Mouse (Mus musculus) liver, embryonic 15.5 days (tissue): Measurements from ENCODE around the gene Sec22a. TPM values are rescaled to one million over a fixed set of nuclear protein-coding genes. Genes with fewer than 3 reads are reported as not detected.

Experiments
- ATAC-seq: fragments of 200-750 bp; cut with Nextera tagmentation; 2 replicates; pipeline ENCODE4 v1.8.0; 2017; ENCODE audit warnings: moderate number of reproducible peaks, mild to moderate bottlenecking, moderate library complexity; ENCODE audit not compliant: insufficient read depth
- H3K27ac ChIP-seq: fragments of 300-500 bp; sonication (generic); replicated peaks from 2 replicates; pipeline ENCODE4 v1.5.1; 2015; ENCODE audit warnings: mild to moderate bottlenecking, inconsistent platforms
- H3K27me3 ChIP-seq: fragments of 300-500 bp; sonication (generic); 2 replicates; pipeline ENCODE4 v1.6.1; 2015; ENCODE audit warnings: mild to moderate bottlenecking, inconsistent platforms
- H3K36me3 ChIP-seq: fragments of 300-500 bp; sonication (generic); replicated peaks from 2 replicates; pipeline ENCODE4 v1.6.1; 2015; ENCODE audit warnings: moderate library complexity, mild to moderate bottlenecking, inconsistent platforms
- H3K4me1 ChIP-seq: fragments of 300-500 bp; sonication (generic); replicated peaks from 2 replicates; pipeline ENCODE4 v1.6.1; 2015; ENCODE audit warnings: inconsistent platforms
- H3K4me2 ChIP-seq: fragments of 300-500 bp; sonication (generic); 2 replicates; pipeline ENCODE4 v1.6.1; 2015; ENCODE audit warnings: moderate library complexity, mild to moderate bottlenecking, inconsistent platforms
- H3K4me3 ChIP-seq: fragments of 300-500 bp; sonication (generic); replicated peaks from 2 replicates; pipeline ENCODE4 v1.5.1; 2015; ENCODE audit warnings: mild to moderate bottlenecking, inconsistent platforms
- H3K9ac ChIP-seq: fragments of 300-500 bp; sonication (generic); 2 replicates; pipeline ENCODE4 v1.6.1; 2015; ENCODE audit warnings: moderate library complexity, mild to moderate bottlenecking, inconsistent platforms
- H3K9me3 ChIP-seq: fragments of 300-500 bp; sonication (generic); replicated peaks from 2 replicates; pipeline ENCODE4 v1.6.1; 2016; ENCODE audit warnings: inconsistent platforms
- WGBS: fragments of 180-500 bp; shearing (Covaris S2); methylation state at CpG from one replicate; pipeline ENCODE4 v1.1.7; 2015; ENCODE audit warnings: mixed read lengths; ENCODE audit not compliant: insufficient replicate concordance; 5-methylcytosine and 5-hydroxymethylcytosine counted together
- polyA plus RNA-seq: library from polyadenylated mRNA; unstranded; fragments of >200 nt; fragmentation: Nextera tagmentation; extraction: Ambion mirVana; gene quantifications from 2 replicates; pipeline ENCODE4 v1.2.1, GENCODE M21; 2015

The Sec22a gene
- 9.5 and 10.7 TPM in 2 replicates for polyA plus RNA-seq

- WGBS: under 1% methylated on average over 67 of the region's 67 CpGs
- Histone ChIP-seq H3K4me3 (peak within 1 kb of the TSS; percentile 78), H3K4me2 (peak within 1 kb of the TSS; percentile 95), H3K9ac (peak within 1 kb of the TSS; percentile 77), H3K27me3 (peaks cover 11% of the 10 kb centered on the region; the same call in 1 of the 2 replicates), H3K4me1 (peaks cover 18% of the 10 kb centered on the region), H3K36me3 (no peaks in the 10 kb centered on the region), H3K27ac (peak within 1 kb of the TSS; percentile 45; the same call in 1 of the 2 replicates), H3K9me3 (no peaks in the 10 kb centered on the region)
- peak; percentile 97 for ATAC-seq
Measured at GRCm38 (mm10) chr16:35363150-35364062, at the start of gene Sec22a. Gene Sec22a, minus strand, starts transcription at chr16:35363918.

DNA sequence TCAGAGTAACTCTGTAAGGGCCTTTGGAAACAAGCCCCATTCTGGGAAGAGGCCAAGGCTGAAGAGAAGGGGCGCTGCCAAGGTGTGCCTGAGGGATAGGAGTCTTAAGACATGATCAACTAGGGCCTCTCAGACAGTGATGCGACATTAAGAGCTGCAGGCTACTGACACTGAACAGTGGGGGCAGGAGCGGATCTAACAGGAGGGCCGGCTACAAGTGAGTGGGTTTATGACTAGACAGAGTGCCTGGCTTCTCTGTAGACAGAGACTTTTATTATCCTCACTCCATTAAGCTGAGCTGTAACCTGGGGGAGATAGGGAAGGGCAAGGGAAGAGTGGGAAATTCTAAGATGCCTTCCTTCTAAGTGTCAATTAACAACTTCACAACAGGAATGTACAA is 43.0 kb upstream of the Sec22a start:
- no peaks in the 10 kb centered on the region for H3K27me3 ChIP-seq
- H3K9ac ChIP-seq: no peak overlapping the region
- H3K27ac ChIP-seq: no peak overlapping the region
- no peaks in the 10 kb centered on the region for H3K4me1 ChIP-seq
- H3K9me3 ChIP-seq: no peaks in the 10 kb centered on the region
- WGBS: 83% methylated on average over 4 of the region's 4 CpGs
- H3K4me3 ChIP-seq: no peak overlapping the region
- no peak for ATAC-seq
- peaks cover 15% of the 10 kb centered on the region; the same call in 1 of the 2 replicates for H3K36me3 ChIP-seq
- no peak overlapping the region for H3K4me2 ChIP-seq

GRCm38 (mm10) chr16:35406166-35406565 is 42.4 kb upstream of the Sec22a start:
- Histone ChIP-seq H3K4me1 (no peaks in the 10 kb centered on the region), H3K9me3 (no peaks in the 10 kb centered on the region), H3K27me3 (no peaks in the 10 kb centered on the region), H3K9ac (no peak overlapping the region), H3K36me3 (peaks cover 15% of the 10 kb centered on the region; the same call in 1 of the 2 replicates), H3K27ac (no peak overlapping the region), H3K4me2 (no peak overlapping the region), H3K4me3 (no peak overlapping the region)
- no peak for ATAC-seq
- WGBS: 58% methylated on average over 4 of the region's 4 CpGs

DNA sequence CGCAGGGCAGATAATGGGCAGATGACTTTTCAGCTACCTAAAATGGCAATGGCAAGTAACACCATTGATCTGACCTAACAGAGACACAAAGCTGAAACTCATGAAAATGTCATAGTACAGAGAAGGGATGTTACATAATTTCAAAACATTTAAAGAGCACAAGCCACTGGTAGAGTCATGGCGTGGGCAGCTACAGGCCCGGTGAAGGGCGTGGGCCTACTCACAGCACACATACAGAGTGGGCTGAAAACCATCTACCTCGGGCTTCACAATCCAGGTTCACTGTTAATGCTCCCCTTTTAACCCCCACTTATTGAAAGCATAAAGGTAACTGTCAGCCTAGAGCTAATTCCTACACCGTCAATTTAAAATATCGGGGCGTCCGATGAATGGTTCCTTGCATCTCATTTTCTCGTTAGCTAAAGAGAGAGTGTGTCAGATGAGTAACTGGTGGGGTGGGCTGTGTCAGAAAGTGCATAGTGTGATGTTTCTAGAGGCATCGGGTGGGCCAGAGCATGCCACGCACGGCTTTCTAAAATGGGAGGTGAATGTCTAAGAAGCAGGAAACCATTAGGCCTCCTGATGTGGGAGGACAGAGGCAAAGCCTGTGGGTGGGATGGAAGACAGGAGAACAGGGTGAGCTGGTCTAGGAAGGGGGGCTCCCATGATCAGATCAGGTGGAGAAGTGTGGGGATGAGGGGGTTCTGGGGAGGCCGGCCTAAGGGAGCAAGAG is 41.8 kb upstream of the Sec22a start:
- Histone ChIP-seq H3K36me3 (peaks cover 11% of the 10 kb centered on the region; the same call in 1 of the 2 replicates), H3K4me1 (no peaks in the 10 kb centered on the region), H3K4me3 (no peak overlapping the region), H3K9ac (no peak overlapping the region), H3K27me3 (no peaks in the 10 kb centered on the region), H3K9me3 (no peaks in the 10 kb centered on the region), H3K4me2 (no peak overlapping the region), H3K27ac (no peak overlapping the region)
- ATAC-seq: no peak
- WGBS: 79% methylated on average over 14 of the region's 14 CpGs

DNA sequence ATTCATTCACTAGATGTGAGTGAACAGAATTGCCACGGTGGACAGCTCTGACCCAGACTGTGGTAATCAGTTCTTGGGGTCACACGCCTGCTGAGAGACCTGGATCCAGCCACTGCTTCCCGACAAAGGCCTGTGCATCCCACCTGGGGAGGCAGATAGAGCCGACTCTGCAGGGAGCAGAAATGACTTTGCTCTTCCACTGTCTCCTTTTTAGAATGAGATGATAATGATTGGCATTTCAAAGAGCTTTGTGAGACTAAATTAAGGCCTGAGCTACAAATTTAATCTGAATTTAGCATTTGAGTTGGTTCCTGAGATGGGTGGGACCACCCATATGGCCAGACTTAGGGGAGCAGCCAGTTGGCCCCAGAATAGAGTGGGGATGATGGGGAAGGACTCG is 41.1 kb upstream of the Sec22a start:
- no peak for ATAC-seq
- H3K36me3 ChIP-seq: peaks cover 11% of the 10 kb centered on the region; the same call in 1 of the 2 replicates
- no peak overlapping the region for H3K4me2 ChIP-seq
- H3K4me3 ChIP-seq: no peak overlapping the region
- WGBS: 59% methylated on average over 5 of the region's 5 CpGs
- H3K9ac ChIP-seq: no peak overlapping the region
- no peaks in the 10 kb centered on the region for H3K27me3 ChIP-seq
- no peak overlapping the region for H3K27ac ChIP-seq
- H3K4me1 ChIP-seq: no peaks in the 10 kb centered on the region
- no peaks in the 10 kb centered on the region for H3K9me3 ChIP-seq

DNA sequence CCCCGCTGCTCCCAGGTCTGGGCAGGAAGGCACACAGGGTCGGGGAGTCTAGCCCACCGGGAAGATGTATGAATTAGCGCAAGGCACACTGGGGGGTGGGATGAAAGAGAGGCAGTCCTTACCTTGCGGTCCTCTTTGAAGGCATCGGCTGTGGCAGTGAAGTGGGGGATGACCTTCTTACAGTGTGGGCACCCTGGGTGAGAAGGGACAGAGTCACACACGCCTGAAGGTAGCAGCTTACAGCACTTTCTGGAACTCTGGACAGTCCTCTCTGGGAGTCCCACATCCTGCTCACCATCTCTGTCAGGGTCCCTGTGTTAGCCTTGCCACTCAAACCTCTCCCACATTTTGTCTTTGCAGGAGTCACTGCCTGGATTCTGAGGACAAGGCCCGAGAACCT is 40.2 kb upstream of the Sec22a start:
- Histone ChIP-seq H3K27me3 (no peaks in the 10 kb centered on the region), H3K27ac (no peak overlapping the region), H3K36me3 (peaks cover 11% of the 10 kb centered on the region; the same call in 1 of the 2 replicates), H3K9ac (no peak overlapping the region), H3K4me2 (no peak overlapping the region), H3K9me3 (no peaks in the 10 kb centered on the region), H3K4me1 (no peaks in the 10 kb centered on the region), H3K4me3 (no peak overlapping the region)
- no peak for ATAC-seq
- 75% methylated on average over 8 of the region's 8 CpGs for WGBS

DNA sequence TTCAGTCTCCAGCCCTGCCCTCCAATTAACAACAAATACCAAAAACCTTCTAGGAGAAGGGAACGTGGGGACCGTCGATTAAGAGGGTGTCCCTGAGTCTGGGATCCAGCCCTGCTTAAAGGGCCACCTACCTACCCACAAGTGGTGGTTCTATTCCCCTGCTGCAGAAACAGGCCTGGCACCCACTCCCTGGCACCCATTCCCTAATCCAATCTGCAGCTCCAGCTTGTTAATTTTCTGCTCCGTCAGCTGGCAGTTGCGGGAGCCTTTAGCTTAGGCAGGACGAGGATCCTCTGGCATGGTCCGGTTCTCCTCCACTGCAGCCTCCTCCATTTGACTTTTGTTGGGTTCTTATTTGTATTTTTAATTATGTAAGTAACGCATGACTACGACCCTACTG is 39.6 kb upstream of the Sec22a start:
- 77% methylated on average over 9 of the region's 9 CpGs for WGBS
- Histone ChIP-seq H3K9me3 (no peaks in the 10 kb centered on the region), H3K27ac (no peak overlapping the region), H3K36me3 (peaks cover 11% of the 10 kb centered on the region; the same call in 1 of the 2 replicates), H3K9ac (no peak overlapping the region), H3K4me3 (no peak overlapping the region), H3K4me1 (no peaks in the 10 kb centered on the region), H3K4me2 (no peak overlapping the region), H3K27me3 (no peaks in the 10 kb centered on the region)
- ATAC-seq: no peak

DNA sequence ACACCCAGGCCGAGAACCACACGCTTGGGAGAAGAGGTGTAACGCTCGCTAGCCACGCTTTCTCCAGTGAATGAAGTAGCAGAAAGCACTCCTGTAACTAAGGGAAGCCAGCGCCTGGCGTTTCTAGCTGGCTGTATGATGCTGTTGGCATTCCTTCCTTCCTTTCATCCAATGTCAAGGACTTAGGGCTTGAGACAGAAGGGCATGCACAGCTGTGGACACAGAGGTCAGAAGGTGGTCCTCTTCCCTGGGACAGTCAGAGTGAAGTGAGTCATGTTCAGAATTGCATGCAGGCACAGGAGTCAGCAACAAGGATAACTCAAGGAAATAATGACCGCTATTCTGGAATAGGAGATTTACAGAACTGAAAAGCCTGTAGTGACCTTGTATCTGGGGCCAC is 29.1 kb upstream of the Sec22a start:
- no peak overlapping the region for H3K4me3 ChIP-seq
- H3K4me2 ChIP-seq: no peak overlapping the region
- H3K27ac ChIP-seq: no peak overlapping the region
- peaks cover 6% of the 10 kb centered on the region; the same call in 1 of the 2 replicates for H3K36me3 ChIP-seq
- no peaks in the 10 kb centered on the region for H3K4me1 ChIP-seq
- 78% methylated on average over 8 of the region's 8 CpGs for WGBS
- H3K27me3 ChIP-seq: no peaks in the 10 kb centered on the region
- ATAC-seq: no peak
- H3K9ac ChIP-seq: no peak overlapping the region
- H3K9me3 ChIP-seq: no peaks in the 10 kb centered on the region

DNA sequence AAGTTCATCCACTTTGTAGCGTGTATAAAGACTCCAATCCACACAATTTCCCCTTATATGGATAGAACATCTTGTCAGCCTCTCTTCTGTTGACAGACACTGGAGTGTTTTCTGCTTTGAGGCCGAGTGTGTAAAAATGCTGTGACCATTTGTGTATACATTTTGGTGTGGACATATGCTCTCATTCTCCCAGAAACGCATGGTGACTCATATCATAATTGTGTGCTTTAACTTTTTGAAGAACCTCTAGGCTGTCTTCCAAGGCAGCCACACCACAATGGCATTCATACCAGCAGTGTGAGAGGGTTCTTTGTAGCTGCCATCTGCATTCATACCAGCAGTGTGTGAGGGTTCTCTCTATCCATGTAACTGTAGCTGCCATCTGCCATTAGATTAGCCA is 21.9 kb upstream of the Sec22a start:
- H3K9me3 ChIP-seq: no peaks in the 10 kb centered on the region
- WGBS: 49% methylated on average over 3 of the region's 3 CpGs
- no peak for ATAC-seq
- H3K36me3 ChIP-seq: no peaks in the 10 kb centered on the region
- no peaks in the 10 kb centered on the region for H3K4me1 ChIP-seq
- no peak overlapping the region for H3K4me3 ChIP-seq
- no peaks in the 10 kb centered on the region for H3K27me3 ChIP-seq
- no peak overlapping the region for H3K9ac ChIP-seq
- no peak overlapping the region for H3K27ac ChIP-seq
- no peak overlapping the region for H3K4me2 ChIP-seq

GRCm38 (mm10) chr16:35380048-35380447 is 16.3 kb upstream of the Sec22a start:
- Histone ChIP-seq H3K4me3 (no peak overlapping the region), H3K27ac (no peak overlapping the region), H3K27me3 (no peaks in the 10 kb centered on the region), H3K4me1 (no peaks in the 10 kb centered on the region), H3K9me3 (no peaks in the 10 kb centered on the region), H3K36me3 (no peaks in the 10 kb centered on the region), H3K9ac (no peak overlapping the region), H3K4me2 (no peak overlapping the region)
- WGBS: 59% methylated on average over 9 of the region's 9 CpGs
- ATAC-seq: no peak

DNA sequence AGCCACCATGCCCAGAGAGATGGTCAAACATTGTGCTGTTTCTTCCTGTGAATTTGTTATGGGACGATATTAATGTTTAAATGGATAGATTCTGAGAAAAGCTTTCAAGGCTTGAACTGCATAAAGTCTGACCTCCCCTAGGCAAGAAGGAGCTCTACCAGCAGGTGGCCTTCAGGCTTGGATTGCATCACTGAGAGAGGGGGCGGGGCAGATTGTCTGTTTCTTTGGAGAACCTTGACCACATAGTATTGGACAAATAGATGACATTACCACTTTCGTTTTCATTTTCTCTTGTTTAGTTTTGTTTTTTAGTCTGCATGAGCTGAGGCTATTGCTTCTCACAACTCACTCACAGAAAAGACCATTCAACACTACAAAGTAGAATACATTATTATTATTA is 15.6 kb upstream of the Sec22a start:
- Histone ChIP-seq H3K9me3 (no peaks in the 10 kb centered on the region), H3K27ac (no peak overlapping the region), H3K9ac (no peak overlapping the region), H3K27me3 (no peaks in the 10 kb centered on the region), H3K4me2 (no peak overlapping the region), H3K36me3 (no peaks in the 10 kb centered on the region), H3K4me1 (no peaks in the 10 kb centered on the region), H3K4me3 (no peak overlapping the region)
- ATAC-seq: no peak
- 55% methylated on average over 3 of the region's 3 CpGs for WGBS
